ENCODE assay signal across 8 mouse cellular contexts in genomic region chr9:111460201-111460814, GRCm38 (mm10). TPM values are rescaled to one million over a fixed set of nuclear protein-coding genes. Genes with fewer than 3 reads are reported as not detected.
A peak's percentile ranks its signal among the peaks of the same experiment; 100 is the strongest.
DNase-seq lines count a peak whose midpoint lies in the region; ATAC-seq and TF ChIP-seq lines count a peak whose summit lies in the region.

No protein-coding gene starts in this region.

- H3K27ac ChIP-seq in heart, embryonic 12.5 days (ENCODE audit: poor library complexity, severe bottlenecking), result peak overlapping the region; percentile 39; the same call in 1 of the 2 replicates
- H3K27ac ChIP-seq in hindbrain, embryonic 14.5 days, result no peak overlapping the region
- no peak overlapping the region for H3K27ac ChIP-seq in limb, embryonic 12.5 days
- H3K27ac ChIP-seq in layer of hippocampus, adult 2 months, result no peak overlapping the region

- no peaks in the 10 kb centered on the region for H3K27me3 ChIP-seq in heart, embryonic 12.5 days (replicated peaks)
- no peaks in the 10 kb centered on the region for H3K27me3 ChIP-seq in hindbrain, embryonic 14.5 days (ENCODE audit: control insufficient read depth, insufficient read depth, low read length)
- no peaks in the 10 kb centered on the region for H3K27me3 ChIP-seq in limb, embryonic 12.5 days

- no peak for TF ChIP-seq CTCF in layer of hippocampus, adult 2 months (conservative IDR thresholded peaks at IDR 0.05)

- H3K4me3 ChIP-seq in heart, embryonic 12.5 days, result no peak overlapping the region
- H3K4me3 ChIP-seq in hindbrain, embryonic 14.5 days (replicated peaks; ENCODE audit: low read length), result no peak overlapping the region
- no peak overlapping the region for H3K4me3 ChIP-seq in limb, embryonic 12.5 days (replicated peaks)
- H3K4me3 ChIP-seq in layer of hippocampus, adult 2 months, result no peak overlapping the region

- H3K9me3 ChIP-seq in heart, embryonic 12.5 days (replicated peaks), result no peaks in the 10 kb centered on the region
- H3K9me3 ChIP-seq in hindbrain, embryonic 14.5 days (ENCODE audit: control insufficient read depth, low read length), result no peaks in the 10 kb centered on the region
- no peaks in the 10 kb centered on the region for H3K9me3 ChIP-seq in limb, embryonic 12.5 days

- 24% methylated on average over 6 of the region's 6 CpGs for WGBS in heart, embryonic 12.5 days
- WGBS in hindbrain, embryonic 14.5 days, result 11% methylated on average over 6 of the region's 6 CpGs
- 36% methylated on average over 6 of the region's 6 CpGs for WGBS in limb, embryonic 12.5 days

- no peaks in the 10 kb centered on the region for H3K36me3 ChIP-seq in heart, embryonic 12.5 days
- no peaks in the 10 kb centered on the region for H3K36me3 ChIP-seq in hindbrain, embryonic 14.5 days (replicated peaks; ENCODE audit: control insufficient read depth, insufficient read depth)
- no peaks in the 10 kb centered on the region for H3K36me3 ChIP-seq in limb, embryonic 12.5 days

- no peak overlapping the region for H3K4me2 ChIP-seq in heart, embryonic 12.5 days
- no peak overlapping the region for H3K4me2 ChIP-seq in hindbrain, embryonic 14.5 days (replicated peaks)
- no peak overlapping the region for H3K4me2 ChIP-seq in limb, embryonic 12.5 days

- ATAC-seq in heart, embryonic 12.5 days (ENCODE audit: insufficient number of reproducible peaks, low FRiP score), result peak; percentile 62
- peak; percentile 76; the same call in 1 of the 2 replicates for ATAC-seq in hindbrain, embryonic 14.5 days (ENCODE audit: low FRiP score)
- peak; percentile 76 for ATAC-seq in limb, embryonic 12.5 days (ENCODE audit: insufficient number of reproducible peaks, insufficient read depth, low FRiP score, low TSS enrichment, low read depth)
- no peak for ATAC-seq in megakaryocyte, adult 5-6 weeks (ENCODE audit: poor library complexity, severe bottlenecking)

- peaks cover 28% of the 10 kb centered on the region for H3K4me1 ChIP-seq in heart, embryonic 12.5 days (replicated peaks)
- peaks cover 15% of the 10 kb centered on the region for H3K4me1 ChIP-seq in hindbrain, embryonic 14.5 days (replicated peaks; ENCODE audit: control insufficient read depth, insufficient read depth, low read length)
- peaks cover 24% of the 10 kb centered on the region for H3K4me1 ChIP-seq in limb, embryonic 12.5 days (replicated peaks)

- no peak overlapping the region for H3K9ac ChIP-seq in heart, embryonic 12.5 days
- no peak overlapping the region for H3K9ac ChIP-seq in hindbrain, embryonic 14.5 days
- H3K9ac ChIP-seq in limb, embryonic 12.5 days (replicated peaks), result no peak overlapping the region

- DNase-seq in heart, adult 18-20 months, result no peak
- no peak for DNase-seq in hindbrain, embryonic 14.5 days (ENCODE audit: low spot score)
- peak; percentile 72 for DNase-seq in retina, embryonic 14.5 days (ENCODE audit: low spot score)
- no peak for DNase-seq in layer of hippocampus, adult 2 months (ENCODE audit: low spot score in 2 of 2)
- no peak for DNase-seq in gastrocnemius, postnatal 14 days

- intact Hi-C loops in gastrocnemius, postnatal 14 days (cut with DNase I; ENCODE audit: low total_unique reads), result no loop called here

RNA-seq across cellular contexts. Expression of gene Dclk3, which starts 21.4 kb away (rescaled TPM):
- polyA plus RNA-seq in heart, embryonic 12.5 days (2016; fragmentation: Nextera tagmentation; extraction: Ambion mirVana), result 2.7 and 3.6 TPM in 2 replicates
- total RNA-seq in heart, adult 18-20 months (2021), result under 1 TPM; 0.07 to 0.36 TPM
- 6.2 and 7.1 TPM in 2 replicates for polyA plus RNA-seq in hindbrain, embryonic 14.5 days (2014; fragmentation: Nextera tagmentation; extraction: Ambion mirVana)
- polyA plus RNA-seq in limb, embryonic 12.5 days (2016; fragmentation: Nextera tagmentation; extraction: Ambion mirVana), result 0.39 and 0.67 TPM in 2 replicates
- 10 to 100 TPM; 14.4 to 19.3 TPM for total RNA-seq in layer of hippocampus, adult 2 months (2021)
- 1 to 10 TPM in 1 of 2 experiments, under 1 TPM in 1; 0.62 to 1.4 TPM for total RNA-seq in gastrocnemius, postnatal 14 days (2021)
- total RNA-seq in megakaryocyte, adult 5-6 weeks (2015), result not detected in 2 replicates
- total RNA-seq in megakaryocyte, adult 5-6 weeks (2017), result 0.08 TPM in 1 of 2 replicates, not detected in the other

Comparison
In these comparisons a context has a peak if more than half of its experiments do, and no peak if none do; other contexts are left out.
1. RNA of gene Dclk3, which starts 21.4 kb away (total RNA-seq): 14.4 to 19.3 TPM in layer of hippocampus, adult 2 months; 0.62 to 1.4 TPM in gastrocnemius, postnatal 14 days, 0.07 to 0.36 TPM in heart, adult 18-20 months and 0.08 TPM in megakaryocyte, adult 5-6 weeks; every median in the first group is over 4 times any median in the second.